Mouse (Mus musculus) ES-Bruce4 (cell line): ENCODE measurements around the gene Pkn1. TPM values are rescaled to one million over a fixed set of nuclear protein-coding genes. Genes with fewer than 3 reads are reported as not detected.

Source experiments
- H3K27ac ChIP-seq: 2 replicates; pipeline ENCODE4 v1.5.1; 2012; ENCODE audit warnings: low read length, inconsistent platforms; ENCODE audit not compliant: insufficient read depth
- H3K27me3 ChIP-seq: 2 replicates; pipeline ENCODE4 v1.6.1; 2012; ENCODE audit warnings: mild to moderate bottlenecking, low read length, inconsistent platforms; ENCODE audit not compliant: control insufficient read depth, poor library complexity, insufficient read depth, severe bottlenecking
- H3K36me3 ChIP-seq: 2 replicates; pipeline ENCODE4 v1.6.1; 2012; ENCODE audit warnings: inconsistent platforms, mild to moderate bottlenecking, low read length, moderate library complexity; ENCODE audit not compliant: control insufficient read depth, poor library complexity, insufficient read depth, severe bottlenecking
- H3K4me1 ChIP-seq: one replicate; pipeline ENCODE4 v1.8.1; 2011; ENCODE audit warnings: low read length; ENCODE audit not compliant: control insufficient read depth, insufficient read depth
- H3K4me3 ChIP-seq: 2 replicates; pipeline ENCODE4 v1.5.1; 2011; ENCODE audit warnings: low read depth, mild to moderate bottlenecking, low read length
- H3K9ac ChIP-seq: 2 replicates; pipeline ENCODE4 v1.6.1; 2012; ENCODE audit warnings: low read depth, mild to moderate bottlenecking, inconsistent platforms; ENCODE audit not compliant: poor library complexity, severe bottlenecking
- H3K9me3 ChIP-seq: replicated peaks from 2 replicates; pipeline ENCODE4 v1.6.1; 2012; ENCODE audit warnings: mild to moderate bottlenecking, low read length, inconsistent platforms; ENCODE audit not compliant: control insufficient read depth, poor library complexity, insufficient read depth, severe bottlenecking
- CTCF ChIP-seq: IDR thresholded peaks from one replicate; pipeline ENCODE4 v1.8.1; 2011; ENCODE audit warnings: low read depth, low read length
- EP300 ChIP-seq: IDR thresholded peaks from 2 replicates; pipeline ENCODE4 v1.6.1; 2011; ENCODE audit warnings: low read depth, low read length; ENCODE audit not compliant: insufficient read depth
- POLR2A ChIP-seq: IDR thresholded peaks from one replicate; pipeline ENCODE4 v1.8.1; 2011; ENCODE audit warnings: low read length; ENCODE audit not compliant: insufficient read depth
- polyA plus RNA-seq: library from polyadenylated mRNA; stranded (reverse); fragments of >200 nt; gene quantifications from 2 replicates; pipeline ENCODE4 v1.2.4, GENCODE M21; 2011; ENCODE audit warnings: low read depth; ENCODE audit not compliant: missing spikeins, insufficient read depth, insufficient read length

Gene Pkn1
- polyA plus RNA-seq, 1 experiment = 19.9 TPM

- Histone ChIP-seq H3K9me3 (no peaks in the 10 kb centered on the region; the same call in 1 of the 2 replicates), H3K4me1 (no peaks in the 10 kb centered on the region), H3K36me3 (peaks cover 12% of the 10 kb centered on the region), H3K27ac (no peak overlapping the region), H3K27me3 (no peaks in the 10 kb centered on the region), H3K4me3 (no peak overlapping the region), H3K9ac (no peak overlapping the region)
- TF ChIP-seq CTCF (no peak), EP300 (no peak), POLR2A (no peak)
These were observed 82.4 kb downstream of the Pkn1 start for GRCm38 (mm10) chr8:83616625-83617024.

Other genes with a start within 250 kb of the Pkn1 start
- 76.3 and 82.9 TPM in 2 replicates for gene Scoc, start 240.8 kb downstream of the Pkn1 start, polyA plus RNA-seq
- gene Olfr370, start 163.4 kb downstream of the Pkn1 start, polyA plus RNA-seq = 0.24 TPM in 1 of 2 replicates, not detected in the other
- 102 and 121 TPM in 2 replicates for gene Ndufb7, start 132.5 kb downstream of the Pkn1 start, polyA plus RNA-seq
- 310 and 347 TPM in 2 replicates for gene Tecr, start 91.2 kb downstream of the Pkn1 start, polyA plus RNA-seq
- gene Dnajb1, start 91.0 kb downstream of the Pkn1 start, polyA plus RNA-seq = 28.2 and 32.2 TPM in 2 replicates
- 42.5 and 43.7 TPM in 2 replicates for gene Gipc1, start 46.5 kb downstream of the Pkn1 start, polyA plus RNA-seq
- 0.58 TPM in 1 of 2 replicates, not detected in the other for gene Ptger1, start 32.5 kb downstream of the Pkn1 start, polyA plus RNA-seq
- 117 and 121 TPM in 2 replicates for gene Ddx39, start 16.0 kb upstream of the Pkn1 start, polyA plus RNA-seq
- 16.8 and 17.5 TPM in 2 replicates for gene Adgre5, start 42.1 kb upstream of the Pkn1 start, polyA plus RNA-seq
- gene Adgrl1, start 200.9 kb upstream of the Pkn1 start, polyA plus RNA-seq = 64.0 and 64.7 TPM in 2 replicates